Mouse (Mus musculus): ENCODE data around the gene Klf17. TPM values are rescaled to one million over a fixed set of nuclear protein-coding genes. Genes with fewer than 3 reads are reported as not detected.
"Not testable (repeated sequence)": the region's sequence is repeated elsewhere in the genome, so short reads cannot be mapped to it uniquely, and the experiment has no call there.

Gene Klf17
- not detected for total RNA-seq (2021)

DNA sequence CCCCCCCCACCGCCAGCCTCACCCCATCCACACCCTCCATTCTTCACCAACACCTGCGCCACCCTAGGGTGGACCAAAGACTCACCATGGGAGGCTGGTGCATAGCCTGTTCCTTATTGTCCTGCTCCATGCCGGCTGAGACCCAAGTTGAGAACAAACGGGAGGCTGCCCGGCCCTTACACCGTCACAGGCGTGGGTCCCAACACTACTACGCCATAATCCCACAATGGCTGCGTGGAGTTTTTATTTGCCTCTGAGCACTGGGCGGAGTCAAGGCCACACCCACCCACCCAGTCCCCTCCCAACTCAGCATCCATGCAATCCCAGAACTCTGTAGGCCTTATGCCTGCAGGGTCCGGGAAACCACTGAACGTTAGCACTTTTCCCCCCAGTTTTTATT is at the start of gene Klf17:
Gene Klf17 (minus strand): TSS at position 233 of the 400 bp plus-strand sequence.
- no peak for DNase-seq (ENCODE audit: low spot score)
- intact Hi-C loops (cut with DNase I), result no loop called here

DNA sequence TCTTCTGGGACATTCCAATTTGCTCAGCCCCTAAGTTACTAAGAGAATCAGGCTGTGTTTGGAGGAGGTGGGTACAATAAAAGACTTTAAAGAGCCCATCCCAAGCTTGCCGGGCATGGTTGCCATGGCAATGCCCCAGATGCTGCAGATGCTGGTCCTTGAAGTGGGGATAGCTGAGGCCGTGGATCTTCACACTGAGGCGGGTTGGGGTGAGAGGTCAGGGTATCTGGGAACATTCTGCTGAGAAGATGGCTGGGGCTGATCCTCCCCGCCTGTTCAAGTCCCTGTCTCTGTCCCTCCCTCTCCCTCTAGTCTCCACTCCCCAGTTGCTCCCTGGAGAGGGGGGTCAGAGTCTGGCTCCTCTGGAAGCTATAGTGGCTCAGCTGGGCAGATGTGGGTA is 48.9 kb upstream of the Klf17 start:
- intact Hi-C loops (cut with DNase I), result loop anchor here (5.0 kb wide), 1 partner anchor 53 kb away; no protein-coding TSS in a partner anchor
- no peak for DNase-seq (ENCODE audit: low spot score)

DNA sequence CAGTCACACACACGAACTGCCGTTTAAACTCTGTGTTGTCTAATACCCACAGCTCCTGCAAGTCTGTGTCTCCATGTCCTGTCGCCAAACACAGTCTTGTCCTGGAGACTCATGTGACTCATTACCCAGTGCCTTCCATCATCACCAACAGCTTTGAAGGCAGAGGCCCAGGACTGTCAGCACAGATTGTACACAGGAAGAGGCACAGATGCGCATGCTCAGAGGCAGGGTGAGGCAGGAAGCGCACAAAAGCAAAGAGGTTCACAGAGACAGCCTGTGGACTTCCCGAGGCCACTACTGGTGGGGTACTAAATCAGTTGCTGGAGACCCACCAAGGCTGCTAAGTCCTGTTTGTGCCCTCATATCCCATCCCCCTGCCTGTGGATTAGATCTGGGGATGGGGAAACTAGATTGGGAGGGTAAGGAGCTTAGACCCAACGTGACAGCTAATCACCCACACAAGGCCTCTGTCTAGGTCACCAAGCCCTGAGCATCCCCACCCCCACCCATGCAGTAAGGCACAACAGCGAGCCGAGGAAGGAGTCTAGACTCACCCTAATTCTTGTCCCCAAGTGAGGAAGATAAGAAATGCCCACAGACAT is 48.2 kb upstream of the Klf17 start:
- DNase-seq (ENCODE audit: low spot score), result no peak
- intact Hi-C loops (cut with DNase I), result loop anchor here (5.0 kb wide), 1 partner anchor 54 kb away; no protein-coding TSS in a partner anchor

DNA sequence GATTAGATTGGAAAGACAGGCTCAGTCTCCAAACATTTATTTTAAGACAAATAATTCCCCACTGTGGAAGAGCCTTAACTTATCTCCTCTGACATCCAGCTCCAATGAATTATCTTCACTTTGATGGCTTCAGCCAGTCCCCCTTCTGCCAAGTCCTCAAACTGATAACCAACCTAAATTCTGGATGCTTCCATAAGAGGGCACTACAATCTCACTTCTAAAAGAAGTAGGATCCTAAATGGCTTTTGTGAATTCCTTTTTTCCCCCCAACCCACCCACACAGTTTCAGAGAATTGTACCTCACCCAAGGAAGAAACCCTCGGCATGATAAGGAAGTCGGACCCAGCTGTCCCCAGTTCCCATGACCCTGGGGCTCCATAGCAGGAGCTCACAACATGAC is 45.5 kb upstream of the Klf17 start:
- intact Hi-C loops (cut with DNase I), result loop anchor here (5.0 kb wide), 1 partner anchor 56 kb away; no protein-coding TSS in a partner anchor
- no peak for DNase-seq (ENCODE audit: low spot score)

DNA sequence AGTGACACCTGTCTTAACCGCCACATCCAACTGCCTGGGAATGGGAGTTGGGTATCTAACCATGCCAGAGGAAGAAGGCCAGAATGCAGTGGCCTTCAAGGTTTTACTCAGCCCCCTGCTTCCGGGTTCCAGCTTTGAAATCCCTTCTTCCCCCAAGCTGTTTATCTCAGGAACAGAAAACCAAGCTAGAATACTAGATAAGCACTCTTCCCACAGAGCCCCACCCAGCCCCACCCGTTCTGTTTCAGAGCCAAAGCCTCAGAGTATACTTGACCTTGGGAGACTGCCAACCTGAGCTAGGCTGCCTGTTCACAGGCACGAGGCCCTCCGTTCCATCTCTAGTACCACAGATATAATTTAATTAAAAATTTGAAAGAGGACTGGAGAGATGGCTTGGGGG is 41.5 kb upstream of the Klf17 start:
- intact Hi-C loops (cut with DNase I), result no loop called here
- no peak for DNase-seq (ENCODE audit: low spot score)

DNA sequence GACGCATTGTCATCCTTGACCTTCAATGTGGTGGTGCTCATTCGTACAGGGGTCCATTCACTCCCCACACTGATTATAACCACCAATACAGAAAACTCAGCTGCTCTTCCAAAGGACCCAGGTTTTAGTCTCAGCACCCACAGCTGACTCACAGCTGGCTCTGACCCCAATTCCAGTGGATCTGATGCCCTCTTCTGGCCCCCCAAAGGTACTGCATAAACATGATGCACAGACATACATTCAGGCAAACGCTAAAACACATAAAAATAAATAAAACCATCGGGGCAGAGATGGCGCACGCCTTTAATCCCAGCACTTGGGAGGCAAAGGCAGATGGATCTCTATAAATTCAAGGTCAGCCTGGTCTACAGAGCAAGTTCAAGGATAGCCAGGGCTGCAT is 34.5 kb upstream of the Klf17 start:
- no peak for DNase-seq (ENCODE audit: low spot score)
- intact Hi-C loops (cut with DNase I), result no loop called here

DNA sequence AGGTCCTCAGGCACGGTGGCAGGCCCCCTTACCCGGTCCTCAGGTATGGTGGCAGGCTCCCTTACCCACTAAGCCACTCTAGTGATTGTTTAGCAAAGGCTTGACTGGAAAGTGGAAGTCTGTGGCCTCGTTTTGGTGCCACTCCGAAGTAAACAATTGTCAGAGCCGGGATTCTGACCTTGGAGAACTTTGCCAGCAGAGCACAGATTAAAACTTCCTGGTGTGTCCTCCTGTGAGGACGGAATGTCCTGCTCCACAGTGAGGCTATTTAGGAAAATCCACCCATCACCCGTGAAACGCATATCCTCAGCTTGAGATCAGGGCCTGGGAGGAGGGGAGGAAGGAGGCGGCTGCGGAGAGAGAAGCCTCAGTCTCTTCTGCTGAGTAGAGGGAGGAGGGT is 22.9 kb upstream of the Klf17 start:
- intact Hi-C loops (cut with DNase I), result no loop called here
- peak; percentile 1 for DNase-seq (ENCODE audit: low spot score)

DNA sequence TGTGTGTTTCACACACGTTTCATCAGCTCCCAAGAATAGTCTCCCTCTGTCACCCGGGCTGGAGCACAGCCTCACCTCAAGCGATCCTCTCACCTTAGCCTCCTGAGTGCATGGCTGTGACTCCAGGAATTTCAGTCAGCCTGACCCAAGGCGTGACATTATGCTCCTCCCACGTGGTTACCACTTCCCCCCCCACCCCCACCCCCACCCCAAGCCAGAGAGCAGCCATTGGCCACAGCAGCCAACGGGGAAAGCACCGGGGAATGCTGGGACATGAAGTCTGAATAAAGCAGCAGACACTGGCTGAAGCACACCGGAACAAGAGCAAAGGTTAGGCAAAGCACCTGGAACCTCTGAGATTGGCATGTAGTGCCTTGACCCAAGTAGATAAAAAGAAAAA is 21.5 kb upstream of the Klf17 start:
- intact Hi-C loops (cut with DNase I), result no loop called here
- DNase-seq (ENCODE audit: low spot score), result no peak

DNA sequence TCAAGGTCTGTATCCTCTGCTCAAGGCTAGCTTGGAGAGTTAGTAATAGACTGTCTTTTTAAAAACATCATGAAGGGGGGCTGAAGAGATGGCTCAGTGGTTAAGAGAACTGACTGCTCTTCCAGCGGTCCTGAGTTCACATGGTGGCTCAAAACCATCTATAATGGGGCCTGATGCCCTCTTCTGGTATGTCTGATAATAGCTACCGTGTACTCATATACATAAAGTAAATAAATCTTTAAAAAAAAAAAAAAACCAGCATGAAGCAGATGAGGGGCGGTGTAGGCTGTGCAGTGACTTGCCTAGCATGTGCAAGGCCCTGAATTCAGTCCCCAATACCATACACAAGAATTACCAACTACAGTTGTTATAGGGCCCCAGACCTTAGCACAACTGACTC is 17.5 kb upstream of the Klf17 start:
- DNase-seq (ENCODE audit: low spot score), result no peak
- intact Hi-C loops (cut with DNase I), result no loop called here

DNA sequence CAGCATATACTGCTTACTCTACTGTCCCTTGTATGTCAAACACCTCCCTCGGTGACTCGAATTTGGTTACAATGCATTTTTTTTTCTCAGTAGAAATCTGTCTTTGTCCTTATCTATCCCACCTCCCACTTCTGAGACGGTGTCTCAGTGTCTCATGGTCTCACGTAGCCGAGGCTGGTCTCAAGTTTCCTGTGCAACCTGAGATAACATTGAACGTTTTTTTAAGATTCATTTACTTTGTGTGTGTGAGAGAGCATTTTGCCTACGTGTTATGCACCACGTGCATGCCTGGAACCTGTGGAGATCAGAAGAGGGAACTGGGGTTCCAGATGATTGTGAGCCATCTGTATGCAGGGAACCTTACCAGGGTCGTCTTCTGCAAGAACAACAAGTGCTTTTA is 7.5 kb upstream of the Klf17 start:
- no peak for DNase-seq (ENCODE audit: low spot score)
- intact Hi-C loops (cut with DNase I), result no loop called here

DNA sequence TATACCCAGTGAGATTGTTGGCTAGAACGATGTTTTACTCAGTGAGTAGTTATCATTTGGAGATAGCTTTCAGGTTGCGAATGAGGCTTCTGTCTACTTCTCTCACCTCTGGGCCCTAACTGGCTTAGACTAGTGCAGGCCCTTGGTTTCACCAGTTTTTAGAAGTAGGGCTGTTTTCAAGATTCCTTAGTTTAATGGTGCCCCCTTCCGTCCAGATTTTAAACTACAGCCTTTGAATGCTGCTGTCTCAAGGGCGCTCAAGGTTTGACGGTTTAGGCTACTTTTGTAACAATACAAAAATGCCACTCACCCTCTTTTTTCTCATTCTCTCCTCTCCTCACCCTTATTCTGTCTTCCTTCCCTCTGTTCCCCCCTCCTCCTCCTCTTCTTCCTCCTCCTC is 5.5 kb upstream of the Klf17 start:
- intact Hi-C loops (cut with DNase I), result loop anchor here (1.0 kb wide), 1 partner anchor 66 kb away; no protein-coding TSS in a partner anchor
- DNase-seq (ENCODE audit: low spot score), result no peak

DNA sequence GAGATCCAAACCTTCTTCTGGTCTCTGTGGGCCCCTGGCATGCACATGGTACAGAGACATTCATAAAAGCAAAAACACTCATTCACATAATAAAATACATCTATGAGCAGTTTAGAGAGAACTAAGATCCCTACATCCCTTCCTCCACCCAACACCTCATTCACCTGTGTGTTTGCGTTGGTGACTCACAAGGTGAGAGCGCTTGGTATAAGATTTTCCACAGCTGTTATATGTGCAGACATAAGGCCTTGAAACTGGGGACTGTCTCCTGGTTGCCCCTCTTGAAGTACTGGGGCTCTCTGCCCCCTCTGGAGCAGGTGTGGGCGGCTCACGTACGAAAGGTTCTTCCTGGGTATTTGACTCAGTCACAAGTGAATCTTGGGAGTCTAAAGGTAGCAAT is 5.3 kb downstream of the Klf17 start:
- intact Hi-C loops (cut with DNase I), result loop anchor here (5.0 kb wide), 1 partner anchor 48 kb away; no protein-coding TSS in a partner anchor
- DNase-seq (ENCODE audit: low spot score), result no peak

DNA sequence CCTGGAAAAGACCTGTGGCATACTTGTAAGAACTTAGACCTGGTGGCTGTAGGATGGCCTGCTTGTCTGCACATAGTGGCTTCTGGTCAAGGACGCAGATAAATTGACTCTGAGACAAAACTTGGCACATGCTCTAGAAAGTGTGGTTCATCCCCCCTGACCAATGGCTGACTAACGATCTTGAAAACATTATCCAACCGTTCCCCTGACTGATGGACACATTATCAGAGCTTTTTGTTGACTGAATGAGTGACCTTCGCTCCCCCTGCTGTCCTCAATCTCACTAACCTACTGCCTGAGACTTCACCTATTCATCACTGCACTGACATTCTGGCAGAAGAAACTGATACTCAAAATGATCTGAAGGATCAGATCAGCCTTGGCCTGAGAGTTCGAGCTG is 13.0 kb downstream of the Klf17 start:
- DNase-seq (ENCODE audit: low spot score); intact Hi-C loops (cut with DNase I): not testable (repeated sequence)

DNA sequence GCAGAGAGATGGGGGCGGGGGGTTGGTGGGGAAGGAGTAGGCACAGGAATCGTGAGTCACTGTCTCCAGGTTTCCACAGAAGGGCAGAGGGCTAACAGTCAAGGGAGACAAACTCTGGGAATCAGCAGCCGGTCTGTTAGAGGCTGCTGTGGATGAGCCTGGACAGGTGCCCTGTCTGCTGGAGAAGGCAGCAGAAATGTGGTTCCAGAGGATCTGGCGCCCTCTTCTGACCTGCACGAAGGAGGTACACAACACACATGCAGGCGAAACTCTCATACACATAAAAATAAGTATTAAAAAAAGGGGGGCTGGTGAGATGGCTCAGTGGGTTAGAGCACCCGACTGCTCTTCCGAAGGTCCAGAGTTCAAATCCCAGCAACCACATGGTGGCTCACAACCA is 27.9 kb downstream of the Klf17 start:
- DNase-seq (ENCODE audit: low spot score), result no peak
- intact Hi-C loops (cut with DNase I), result no loop called here

DNA sequence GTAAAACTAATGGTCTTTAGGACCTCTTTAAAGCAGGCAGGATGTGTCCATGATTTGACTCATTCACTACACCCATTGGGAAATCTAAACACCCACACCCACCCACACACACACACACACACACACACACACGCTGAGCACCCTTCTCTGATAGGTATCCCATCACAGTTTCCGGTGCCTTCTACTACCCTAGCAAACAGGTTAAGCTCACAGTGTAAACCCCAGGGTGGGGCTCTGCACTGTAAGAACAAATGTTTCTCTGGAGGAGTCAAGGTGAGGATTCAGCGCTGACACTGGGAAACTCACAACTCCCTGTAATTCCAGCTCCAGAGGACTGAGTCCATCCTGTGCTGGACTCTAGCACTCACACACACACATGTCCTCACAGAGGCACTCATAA is 33.5 kb downstream of the Klf17 start:
- no peak for DNase-seq (ENCODE audit: low spot score)
- intact Hi-C loops (cut with DNase I), result no loop called here

DNA sequence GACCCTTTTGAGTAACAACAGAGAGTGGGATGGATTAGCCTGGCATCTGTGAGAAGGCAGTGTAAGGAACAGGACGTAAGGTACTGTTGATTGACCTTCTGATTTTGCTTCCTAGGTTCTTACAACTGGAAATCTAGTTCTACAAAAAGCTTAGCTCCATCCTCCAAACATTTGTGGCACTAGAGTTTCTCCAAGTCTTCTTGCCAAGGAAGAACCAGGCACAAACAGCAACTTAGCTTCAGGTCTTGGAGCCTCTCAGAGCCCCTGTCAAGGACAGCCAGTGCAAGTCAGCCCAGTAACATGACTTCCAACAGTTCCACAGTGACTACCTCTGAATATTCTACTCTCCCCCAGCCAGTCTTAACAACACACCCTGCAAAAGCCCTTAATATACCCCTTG is 41.3 kb downstream of the Klf17 start, which contains the start of gene Gm12845:
Gene Gm12845 (plus strand): TSS at position 301 of the 400 bp plus-strand sequence.
- no peak for DNase-seq (ENCODE audit: low spot score)
- intact Hi-C loops (cut with DNase I), result no loop called here

DNA sequence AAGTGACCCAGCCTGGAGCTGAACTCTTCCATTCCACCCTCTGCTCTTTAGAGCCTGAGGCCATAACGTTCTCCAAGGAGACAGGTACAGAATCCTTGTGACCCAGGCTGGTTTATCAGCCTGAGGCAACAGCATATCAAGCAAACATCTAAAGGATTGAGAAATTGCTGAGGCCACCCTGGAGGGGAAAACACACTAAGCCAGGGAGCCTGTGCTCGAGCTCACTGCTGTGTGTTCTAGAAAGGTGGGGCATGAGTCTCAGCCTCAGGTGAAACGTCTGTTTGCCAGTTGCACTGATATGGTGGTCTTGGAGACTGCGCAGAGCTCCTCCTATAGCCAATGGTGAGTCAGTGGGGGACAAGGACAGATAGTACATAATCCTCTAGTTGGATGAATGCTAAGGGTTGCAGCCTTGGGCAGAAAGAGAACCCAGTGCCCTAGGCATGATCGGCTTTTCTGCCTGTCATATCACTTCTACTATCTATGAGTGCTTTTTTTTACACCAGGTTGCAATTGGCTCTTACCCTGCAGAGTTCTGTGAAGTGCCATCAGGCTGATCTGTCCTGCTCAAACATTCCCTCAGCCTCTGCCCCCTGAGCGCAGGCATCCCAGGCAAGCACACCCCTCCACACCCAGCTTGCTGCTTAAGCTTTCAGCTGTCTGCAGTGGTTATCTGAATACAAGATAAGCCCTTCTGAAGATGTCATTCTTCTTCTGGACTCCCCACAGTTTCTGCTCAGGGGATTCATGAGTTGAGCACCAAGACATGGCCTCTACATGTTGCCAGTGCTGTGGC is 51.9 kb downstream of the Klf17 start:
- intact Hi-C loops (cut with DNase I), result loop anchor here (5.0 kb wide), 1 partner anchor 49 kb away; no protein-coding TSS in a partner anchor

DNA sequence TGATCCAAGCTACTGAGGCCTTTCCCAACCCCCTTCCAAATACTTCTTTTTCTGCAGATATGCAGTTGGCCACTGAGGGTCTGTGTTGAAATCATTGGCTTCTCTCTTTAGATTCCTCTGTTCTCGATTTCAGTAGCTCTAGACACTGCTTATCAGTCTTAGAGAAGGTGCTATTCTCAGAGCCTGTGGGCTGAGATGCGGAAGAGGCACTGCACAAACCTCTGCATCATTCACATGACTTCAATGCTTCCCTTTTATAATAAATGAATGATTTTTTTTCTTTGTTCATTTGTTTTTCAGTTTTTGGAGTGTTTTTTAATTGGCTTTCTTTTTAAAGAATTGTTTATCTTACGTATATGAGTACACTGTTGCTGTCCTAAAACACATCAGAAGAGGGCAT is 53.1 kb downstream of the Klf17 start:
- no peak for DNase-seq (ENCODE audit: low spot score)
- intact Hi-C loops (cut with DNase I), result loop anchor here (5.0 kb wide), 1 partner anchor 50 kb away; no protein-coding TSS in a partner anchor

More for the DNA sequence above, 51.9 kb downstream of the Klf17 start:
- DNase-seq (ENCODE audit: low spot score), result no peak

DNA sequence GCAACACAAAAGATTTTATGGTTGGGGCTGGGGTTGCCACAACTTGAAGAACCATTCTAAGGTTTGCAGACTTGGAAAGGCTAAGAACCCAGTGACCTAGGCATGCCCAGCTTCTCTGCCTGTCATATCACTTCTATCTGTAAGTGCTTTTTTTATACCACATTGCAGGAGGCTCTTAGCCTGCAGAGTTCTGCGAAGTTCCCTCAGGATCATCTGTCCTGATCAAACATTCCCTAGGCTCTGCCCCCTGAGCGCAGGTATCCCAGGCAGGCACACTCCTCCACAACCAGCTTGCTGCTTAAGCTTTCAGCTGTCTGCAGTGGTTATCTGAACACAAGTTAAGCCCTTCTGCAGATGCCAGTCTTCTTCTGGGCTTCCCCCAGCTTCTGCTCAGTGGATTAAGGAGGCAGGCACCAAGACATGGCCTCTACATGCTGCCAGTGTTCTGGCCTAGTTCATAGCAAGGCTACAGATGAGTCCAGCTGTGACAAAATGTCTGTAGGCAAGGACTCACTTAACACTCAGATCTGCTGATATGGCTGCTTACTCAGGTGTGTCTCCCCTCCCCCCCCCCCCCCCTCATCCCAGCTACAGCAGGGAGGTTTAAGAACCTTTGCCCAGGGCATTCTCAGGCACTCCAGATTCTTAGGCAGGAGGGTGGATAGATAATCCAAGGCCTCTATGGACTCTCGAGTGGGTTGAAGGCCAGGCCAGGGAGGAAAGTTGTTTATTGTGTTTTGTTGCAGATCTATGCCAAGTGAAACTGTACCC is 56.5 kb downstream of the Klf17 start:
- no peak for DNase-seq (ENCODE audit: low spot score)
- intact Hi-C loops (cut with DNase I), result loop anchor here (5.0 kb wide), 1 partner anchor 373 kb away; no protein-coding TSS in a partner anchor
